Mouse (Mus musculus) liver, postnatal 0 days (tissue): ENCODE measurements at regions not wholly inside any gene's neighbourhood (a gene's known extent, or its start where the extent isn't known, plus 50 kb on each side); places are given as distances from the start of the nearest gene placed in this dataset.

Experiments used
- CTCF ChIP-seq: sonication (generic); IDR thresholded peaks from 2 replicates; pipeline ENCODE4 v1.5.1; 2016; ENCODE audit warnings: antibody characterized with exemption, low read depth
- EP300 ChIP-seq: IDR thresholded peaks from 2 replicates; pipeline ENCODE4 v1.6.1; 2016; ENCODE audit warnings: antibody characterized with exemption, low read depth, mild to moderate bottlenecking

DNA sequence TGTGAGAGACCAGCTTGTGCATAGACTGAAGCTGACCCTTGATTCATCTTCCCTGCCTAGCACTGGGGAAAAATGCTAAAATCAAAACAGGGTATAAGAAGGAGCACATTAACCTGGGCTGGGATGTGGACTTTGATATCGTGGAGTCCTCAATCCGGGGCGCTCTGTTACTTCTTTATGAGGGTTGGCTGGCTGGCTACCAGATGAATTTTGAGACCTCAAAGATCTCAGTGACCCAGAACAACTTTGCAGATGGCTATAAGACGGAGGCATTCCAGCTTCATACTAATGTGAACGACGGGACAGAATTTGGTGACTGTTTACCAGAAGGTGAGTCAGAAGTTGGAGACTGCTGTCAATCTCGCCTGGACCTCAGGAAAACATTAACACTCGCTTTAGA is 161.5 kb downstream of the AI429214 start:
- TF ChIP-seq CTCF: no peak
- no peak for TF ChIP-seq EP300
